Mouse (Mus musculus): ENCODE measurements around the gene Hdac9.

GRCm38 (mm10) chr12:34677110-34677509 lies 239.8 kb downstream of the Hdac9 start:
- no peak for TF ChIP-seq CTCF (IDR thresholded peaks at IDR 0.05; ENCODE audit: borderline replicate concordance, extremely low read depth, insufficient read depth, insufficient read length)
- TF ChIP-seq POLR2A (IDR thresholded peaks at IDR 0.05; ENCODE audit: borderline replicate concordance, extremely low read depth, insufficient read depth, insufficient read length, poor library complexity, severe bottlenecking) = no peak

Measured in brain, embryonic 14.5 days (tissue).